Comparison of ENCODE assay signal across 7 mouse cellular contexts in the genomic region with DNA sequence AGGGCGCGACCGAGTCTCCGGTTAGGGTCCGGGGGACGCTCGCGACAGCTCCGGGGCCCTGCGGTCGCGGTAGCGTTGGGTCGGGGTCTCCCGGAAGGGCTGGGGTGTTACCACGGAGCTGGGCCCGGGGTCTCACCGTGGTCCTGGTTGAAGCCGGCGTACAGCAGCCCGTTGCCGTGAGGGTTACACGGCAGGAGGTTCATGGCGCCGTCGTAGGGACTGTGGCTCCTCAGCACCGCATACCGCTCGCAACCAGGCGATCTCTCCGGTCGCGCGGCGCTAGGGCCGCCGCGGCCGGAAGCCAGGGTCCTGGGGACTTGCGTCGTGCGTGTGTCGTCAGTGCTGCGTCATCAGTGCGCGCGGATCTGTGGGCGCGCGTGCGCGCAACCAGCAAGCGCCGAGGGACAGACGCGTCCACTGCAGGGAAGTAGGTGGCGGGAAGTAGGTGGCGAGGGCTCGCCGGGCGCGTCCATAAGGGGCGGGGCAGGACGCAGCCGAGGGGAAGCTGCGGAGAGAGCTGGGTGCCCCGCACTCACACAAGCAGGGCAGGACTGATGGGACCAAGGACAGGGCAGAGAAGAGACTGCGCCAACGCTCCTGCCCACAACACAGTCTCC. TPM values are rescaled to one million over a fixed set of nuclear protein-coding genes. Genes with fewer than 3 reads are reported as not detected.
DNase-seq lines count a peak whose midpoint lies in the region; ATAC-seq lines count a peak whose summit lies in the region.

A gene (minus strand): TSS at position 355 of the 617 bp plus-strand sequence.

- peak within 1 kb of the TSS; percentile 77 for H3K4me2 ChIP-seq in embryonic facial prominence, embryonic 12.5 days (replicated peaks)
- H3K4me2 ChIP-seq in limb, embryonic 11.5 days (ENCODE audit: low read depth, severe bottlenecking), result peak within 1 kb of the TSS; percentile 83
- peak within 1 kb of the TSS; percentile 84 for H3K4me2 ChIP-seq in midbrain, embryonic 14.5 days (ENCODE audit: low read length)

- WGBS in embryonic facial prominence, embryonic 12.5 days, result under 1% methylated on average over 67 of the region's 69 CpGs
- WGBS in limb, embryonic 11.5 days, result under 1% methylated on average over 69 of the region's 69 CpGs
- under 1% methylated on average over 69 of the region's 69 CpGs for WGBS in midbrain, embryonic 14.5 days

- no peaks in the 10 kb centered on the region for H3K27me3 ChIP-seq in embryonic facial prominence, embryonic 12.5 days
- H3K27me3 ChIP-seq in limb, embryonic 11.5 days (ENCODE audit: control insufficient read depth, insufficient read depth, low read length), result no peaks in the 10 kb centered on the region
- H3K27me3 ChIP-seq in midbrain, embryonic 14.5 days (ENCODE audit: control insufficient read depth, insufficient read depth, low read length), result no peaks in the 10 kb centered on the region

- peaks cover 18% of the 10 kb centered on the region for H3K4me1 ChIP-seq in embryonic facial prominence, embryonic 12.5 days
- peaks cover 10% of the 10 kb centered on the region for H3K4me1 ChIP-seq in limb, embryonic 11.5 days (ENCODE audit: control insufficient read depth, insufficient read depth, low read length)
- peaks cover 14% of the 10 kb centered on the region for H3K4me1 ChIP-seq in midbrain, embryonic 14.5 days (ENCODE audit: control insufficient read depth, insufficient read depth, low read length)

- peak; percentile 93 for ATAC-seq in embryonic facial prominence, embryonic 12.5 days (ENCODE audit: insufficient number of reproducible peaks, insufficient read depth, low FRiP score, low TSS enrichment)
- ATAC-seq in limb, embryonic 11.5 days (ENCODE audit: insufficient number of reproducible peaks, low FRiP score, low TSS enrichment, low read depth), result peak; percentile 94
- peak; percentile 96 for ATAC-seq in midbrain, embryonic 14.5 days (ENCODE audit: low FRiP score, low TSS enrichment)

- peak within 1 kb of the TSS; percentile 80 for H3K27ac ChIP-seq in embryonic facial prominence, embryonic 12.5 days
- H3K27ac ChIP-seq in limb, embryonic 11.5 days (replicated peaks; ENCODE audit: low read depth, low read length), result no peak within 1 kb of the TSS; the same call in none of the 2 replicates
- H3K27ac ChIP-seq in midbrain, embryonic 14.5 days (replicated peaks; ENCODE audit: low read depth, low read length), result peak within 1 kb of the TSS; percentile 89

- H3K36me3 ChIP-seq in embryonic facial prominence, embryonic 12.5 days, result 0 out of 2 replicates have a peak, but pooled peaks cover 2% of the 10 kb centered on the region
- H3K36me3 ChIP-seq in limb, embryonic 11.5 days (ENCODE audit: control insufficient read depth, insufficient read depth, low read length), result no peaks in the 10 kb centered on the region
- H3K36me3 ChIP-seq in midbrain, embryonic 14.5 days (ENCODE audit: control insufficient read depth, insufficient read depth, low read length), result no peaks in the 10 kb centered on the region

- no peaks in the 10 kb centered on the region for H3K9me3 ChIP-seq in embryonic facial prominence, embryonic 12.5 days
- no peaks in the 10 kb centered on the region for H3K9me3 ChIP-seq in limb, embryonic 11.5 days (ENCODE audit: control insufficient read depth, low read length)
- H3K9me3 ChIP-seq in midbrain, embryonic 14.5 days (ENCODE audit: control insufficient read depth, low read length), result no peaks in the 10 kb centered on the region

- peak; percentile 98 for DNase-seq in adrenal gland, postnatal 25 days
- peak; percentile 100 for DNase-seq in heart, adult 11 months
- peak; percentile 97 for DNase-seq in kidney, adult 18-20 months
- DNase-seq in limb, embryonic 11.5 days (ENCODE audit: low spot score), result peak; percentile 99
- peak; percentile 99 for DNase-seq in midbrain, embryonic 14.5 days
- peak; percentile 97 for DNase-seq in spleen, adult 18-20 months

- peak within 1 kb of the TSS; percentile 96 for H3K4me3 ChIP-seq in embryonic facial prominence, embryonic 12.5 days
- peak within 1 kb of the TSS; percentile 94 for H3K4me3 ChIP-seq in limb, embryonic 11.5 days (ENCODE audit: low read depth, low read length)
- peak within 1 kb of the TSS; percentile 92 for H3K4me3 ChIP-seq in midbrain, embryonic 14.5 days (replicated peaks; ENCODE audit: low read depth, low read length)

- peak within 1 kb of the TSS; percentile 95 for H3K9ac ChIP-seq in embryonic facial prominence, embryonic 12.5 days
- peak within 1 kb of the TSS; percentile 87 for H3K9ac ChIP-seq in limb, embryonic 11.5 days (ENCODE audit: low read length)
- H3K9ac ChIP-seq in midbrain, embryonic 14.5 days (replicated peaks; ENCODE audit: low read length), result peak within 1 kb of the TSS; percentile 90

RNA-seq across cellular contexts. Expression of the gene that starts here (rescaled TPM):
- 50.2 and 68.6 TPM in 2 replicates for total RNA-seq in adrenal gland, postnatal 25 days (2021)
- 102 and 103 TPM in 2 replicates for polyA plus RNA-seq in embryonic facial prominence, embryonic 12.5 days (2016; fragmentation: Nextera tagmentation; extraction: Ambion mirVana)
- 110 and 116 TPM in 2 replicates for polyA plus RNA-seq in limb, embryonic 11.5 days (2014; fragmentation: Nextera tagmentation; extraction: Ambion mirVana)
- polyA plus RNA-seq in midbrain, embryonic 14.5 days (2014; fragmentation: Nextera tagmentation; extraction: Ambion mirVana), result 81.4 and 95.3 TPM in 2 replicates
